Mouse (Mus musculus): ENCODE measurements at regions not wholly inside any gene's neighbourhood (a gene's known extent, or its start where the extent isn't known, plus 50 kb on each side); places are given as distances from the start of the nearest gene placed in this dataset.

DNA sequence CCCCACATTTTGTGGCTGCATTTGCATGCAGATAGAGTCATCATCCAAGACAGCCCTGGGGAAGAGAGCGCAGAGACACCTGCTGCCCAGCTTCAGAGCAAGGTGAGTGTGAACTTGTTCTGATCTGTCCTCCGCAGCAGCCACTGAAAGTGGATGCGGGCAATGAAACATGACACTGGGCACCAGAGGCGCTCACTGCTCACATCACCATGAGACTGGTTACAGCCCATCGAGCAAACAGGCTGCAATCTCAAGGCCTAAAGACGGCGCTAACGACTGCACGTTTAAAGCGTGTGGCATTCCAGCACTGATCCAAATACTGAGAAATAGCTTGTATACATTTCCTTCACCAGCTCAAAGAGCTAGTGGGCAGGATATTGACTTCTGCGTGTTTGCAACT, 65.8 kb downstream of the Barhl2 start:
- DNase-seq (ENCODE audit: extremely low spot score in 1 of 2, low spot score in 1 of 2): no peak

GRCm38 (mm10) chr5:106386621-106387020, 71.3 kb downstream of the Barhl2 start:
- no peak for DNase-seq (ENCODE audit: extremely low spot score in 1 of 2, low spot score in 1 of 2)

DNA sequence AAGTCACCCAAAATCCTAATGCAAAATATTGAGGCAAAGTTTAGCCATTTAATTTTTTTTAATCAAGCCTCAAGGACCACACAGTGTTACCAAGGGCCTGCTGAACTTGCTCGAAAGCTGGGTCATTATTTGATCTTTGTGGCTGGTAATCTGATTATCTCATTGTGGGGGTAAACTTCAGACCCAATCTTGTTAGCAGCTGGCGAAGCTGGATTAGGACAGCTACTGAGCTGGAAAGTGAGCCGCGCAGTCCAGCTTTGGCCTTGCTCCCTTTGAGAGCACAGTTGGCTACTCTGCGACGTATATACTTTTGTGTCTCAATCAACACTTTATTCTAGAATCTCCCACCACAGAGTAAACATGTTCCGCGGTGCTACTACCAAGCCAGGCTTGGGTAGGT, 72.1 kb downstream of the Barhl2 start:
- DNase-seq (ENCODE audit: extremely low spot score in 1 of 2, low spot score in 1 of 2): no peak

GRCm38 (mm10) chr5:106385219-106385618, 72.7 kb downstream of the Barhl2 start:
- no peak for DNase-seq (ENCODE audit: extremely low spot score in 1 of 2, low spot score in 1 of 2)

- no peak for DNase-seq (ENCODE audit: extremely low spot score in 1 of 2, low spot score in 1 of 2)
Observed at GRCm38 (mm10) chr5:106384138-106384770, 73.7 kb downstream of the Barhl2 start.

DNA sequence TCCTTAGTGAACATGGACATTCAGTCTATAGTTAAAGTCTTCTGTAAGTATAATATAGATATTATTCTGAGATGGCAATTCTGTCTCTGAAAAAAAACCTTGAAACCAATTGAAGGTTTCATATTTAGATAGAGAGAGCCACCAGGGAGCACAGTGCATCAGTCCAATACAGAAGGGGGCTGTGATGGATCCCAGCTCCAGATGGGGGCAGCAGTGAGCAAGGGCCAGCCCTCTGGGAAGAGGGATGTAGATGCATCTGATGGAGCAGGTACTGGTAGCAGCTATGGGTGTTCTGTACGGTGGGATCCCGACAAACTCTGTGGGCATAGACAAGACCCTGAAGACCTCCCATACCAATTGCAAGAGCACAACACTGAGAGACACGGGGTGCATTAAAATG, 76.0 kb downstream of the Barhl2 start:
- DNase-seq (ENCODE audit: extremely low spot score in 1 of 2, low spot score in 1 of 2): no peak

DNA sequence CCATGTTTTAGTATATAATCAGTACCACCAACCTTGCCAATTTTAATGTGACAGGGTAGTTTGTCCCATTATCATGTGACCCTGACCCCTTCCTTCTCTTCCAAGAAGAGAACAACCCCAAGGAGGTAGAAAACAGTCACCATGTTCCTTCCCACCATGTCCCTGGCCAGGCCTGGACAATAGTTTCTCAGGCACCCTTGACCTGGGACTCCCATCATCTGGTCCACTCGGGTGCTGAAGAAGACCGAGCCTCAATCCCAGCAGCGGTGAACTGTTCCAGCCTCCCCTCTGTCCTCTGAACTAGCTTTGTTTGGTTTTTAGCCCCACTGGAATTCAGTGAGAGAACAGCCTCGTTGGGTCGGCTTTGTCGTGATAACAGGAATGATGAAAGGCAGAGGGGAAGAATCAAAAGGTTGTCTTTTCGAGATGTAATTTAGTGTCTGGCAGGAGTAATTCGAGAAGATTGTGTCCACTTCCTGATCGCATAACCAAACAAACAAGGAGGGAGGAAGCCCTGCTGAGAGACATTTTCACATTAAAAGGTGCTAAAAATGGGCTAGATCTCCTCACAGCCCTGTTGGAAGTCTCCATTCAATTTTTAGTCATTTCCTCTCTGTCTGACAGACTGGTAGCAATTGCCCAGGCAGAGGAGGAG, 77.2 kb downstream of the Barhl2 start:
- DNase-seq (ENCODE audit: extremely low spot score in 1 of 2, low spot score in 1 of 2): no peak

DNA sequence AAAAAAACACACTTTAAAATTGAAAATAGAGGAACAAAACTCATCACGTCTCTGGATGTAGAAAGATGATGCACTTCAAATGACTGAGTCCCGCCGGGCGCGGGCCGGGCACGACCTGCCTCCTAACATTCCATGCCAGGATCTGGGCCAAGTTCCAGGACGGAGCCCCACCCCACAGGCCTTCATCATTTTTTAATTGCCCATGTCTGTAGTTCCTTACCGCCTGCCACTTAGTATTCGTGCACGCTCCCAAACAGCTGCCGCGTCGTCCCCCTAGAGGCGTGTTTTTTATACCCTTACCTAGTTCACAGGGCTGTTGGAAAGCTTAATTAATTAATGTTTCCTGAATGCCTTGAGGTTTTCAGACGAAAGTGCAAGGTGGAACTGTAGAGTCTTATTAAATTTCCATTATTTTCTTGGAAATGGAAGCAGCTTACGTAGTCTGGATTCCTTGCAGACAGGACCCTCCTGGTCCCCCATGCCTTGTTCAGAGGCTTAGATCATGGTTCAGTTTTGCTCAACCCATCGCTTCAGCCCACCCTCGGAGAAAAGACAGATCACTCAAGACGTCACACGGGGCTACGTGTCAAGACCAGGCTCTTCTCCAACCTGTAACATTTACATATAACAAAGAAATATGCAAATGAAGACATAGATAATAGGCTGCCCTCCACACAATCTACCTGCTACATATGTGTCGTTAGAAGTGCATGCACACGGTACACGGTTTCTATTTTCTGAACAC, 81.0 kb downstream of the Barhl2 start:
- DNase-seq (ENCODE audit: extremely low spot score in 1 of 2, low spot score in 1 of 2): no peak

DNA sequence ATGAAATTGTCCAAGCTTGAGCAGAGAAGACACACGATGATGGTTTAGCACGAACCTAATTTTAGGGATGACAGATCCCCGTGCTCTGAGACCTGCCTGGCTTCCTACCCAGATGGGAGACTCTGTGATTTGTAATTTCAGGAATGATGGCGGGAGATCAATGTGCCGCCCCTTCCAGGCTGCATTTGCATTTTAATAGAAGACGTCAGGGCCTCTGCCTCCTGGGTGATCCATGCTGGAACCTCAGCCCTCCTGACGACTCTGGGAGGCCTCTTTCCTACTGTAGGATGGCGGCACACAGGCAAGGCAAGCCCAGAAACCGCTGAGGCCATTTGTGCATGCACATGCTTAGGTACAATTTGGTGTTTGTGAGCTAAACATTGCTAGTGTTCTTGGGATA, 90.1 kb downstream of the Barhl2 start:
- DNase-seq (ENCODE audit: extremely low spot score in 1 of 2, low spot score in 1 of 2): no peak

DNA sequence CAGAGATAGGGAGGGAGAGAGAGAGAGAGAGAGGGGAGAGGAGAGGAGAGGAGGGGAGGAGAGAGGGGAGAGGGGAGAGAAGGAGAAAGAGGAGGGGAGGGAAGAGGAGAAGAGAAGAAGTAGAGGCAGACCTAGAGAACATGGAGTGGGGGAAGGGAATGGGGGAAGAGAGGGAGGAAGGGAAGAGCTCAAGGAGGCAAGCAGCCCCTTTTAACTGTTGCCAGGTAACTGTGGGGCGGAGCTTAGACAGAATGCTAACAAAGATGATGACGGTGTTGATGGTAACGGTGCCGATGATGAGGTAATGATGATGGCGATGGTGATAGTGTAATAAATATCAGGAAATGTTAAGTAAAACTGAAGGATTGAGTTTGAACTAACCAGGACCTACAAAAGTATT, 90.7 kb downstream of the Barhl2 start:
- no peak for DNase-seq (ENCODE audit: extremely low spot score in 1 of 2, low spot score in 1 of 2)

DNA sequence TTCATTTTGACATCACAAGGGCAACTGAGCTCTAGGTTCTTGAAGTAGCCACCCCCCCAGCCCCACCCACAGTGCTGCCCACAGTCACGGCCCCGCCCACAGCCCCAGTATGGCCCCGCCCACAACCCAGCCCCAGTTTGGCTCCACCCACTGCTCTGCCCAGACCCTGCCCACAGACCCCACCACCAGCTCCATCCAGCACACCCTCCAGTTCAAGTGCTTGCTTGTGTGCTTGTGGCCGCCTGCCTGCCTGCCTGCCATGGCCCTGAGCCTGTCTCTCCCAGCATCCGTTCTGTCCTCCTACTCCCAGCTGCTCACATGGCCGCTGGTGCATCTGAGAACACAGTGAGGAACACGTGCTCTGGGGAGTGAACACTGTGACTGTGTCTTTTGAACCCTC, 92.0 kb downstream of the Barhl2 start:
- no peak for DNase-seq (ENCODE audit: extremely low spot score in 1 of 2, low spot score in 1 of 2)

GRCm38 (mm10) chr5:106365094-106365493, 92.9 kb downstream of the Barhl2 start:
- DNase-seq (ENCODE audit: extremely low spot score in 1 of 2, low spot score in 1 of 2): peak in 1 of 2 experiments; percentile 32

- DNase-seq (ENCODE audit: extremely low spot score in 1 of 2, low spot score in 1 of 2): no peak
Observed at GRCm38 (mm10) chr5:106351348-106351747, 106.6 kb downstream of the Barhl2 start.

- no peak for DNase-seq (ENCODE audit: extremely low spot score in 1 of 2, low spot score in 1 of 2)
Observed at GRCm38 (mm10) chr5:106349851-106350515, 108.0 kb downstream of the Barhl2 start.

DNA sequence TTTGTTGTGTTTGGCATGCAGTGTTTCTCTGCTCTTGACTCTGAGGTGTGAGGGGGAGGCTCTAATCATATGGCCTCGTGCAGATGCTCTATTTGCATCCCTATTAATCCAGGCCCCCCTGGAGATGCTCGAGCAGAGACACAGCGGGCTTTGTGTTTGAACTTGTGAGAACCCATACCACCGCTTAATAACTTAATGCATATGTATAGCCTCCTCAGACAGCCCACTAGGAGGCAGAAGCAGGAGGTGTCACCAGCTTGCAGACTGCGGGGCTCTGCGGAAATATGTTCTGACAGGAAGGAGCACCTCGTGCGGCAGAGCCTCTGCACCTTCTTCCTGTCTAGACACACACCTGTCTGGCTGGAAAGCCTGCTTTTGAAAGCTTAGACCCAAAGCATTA, 113.7 kb downstream of the Barhl2 start:
- no peak for DNase-seq (ENCODE audit: extremely low spot score in 1 of 2, low spot score in 1 of 2)

DNA sequence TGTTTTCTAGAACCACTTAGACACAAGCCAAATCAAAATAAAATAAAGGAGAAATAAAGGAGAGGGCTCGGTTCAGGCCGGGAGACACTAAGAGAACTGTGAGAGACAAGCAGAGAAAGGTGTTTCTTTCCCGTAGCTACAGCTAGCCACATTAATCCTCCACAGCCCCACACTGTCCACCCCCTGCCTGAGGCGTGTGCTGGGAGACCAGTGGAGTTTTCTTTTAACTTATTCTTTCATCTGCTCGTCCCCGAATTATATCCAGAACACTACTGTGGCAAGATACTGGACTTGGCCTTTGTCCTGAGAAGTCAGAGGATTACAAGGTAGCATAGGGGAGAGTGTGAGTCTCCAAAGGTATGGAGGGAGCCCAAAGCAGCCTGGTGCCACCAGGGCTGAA, 114.4 kb downstream of the Barhl2 start:
- no peak for DNase-seq (ENCODE audit: extremely low spot score in 1 of 2, low spot score in 1 of 2)

DNA sequence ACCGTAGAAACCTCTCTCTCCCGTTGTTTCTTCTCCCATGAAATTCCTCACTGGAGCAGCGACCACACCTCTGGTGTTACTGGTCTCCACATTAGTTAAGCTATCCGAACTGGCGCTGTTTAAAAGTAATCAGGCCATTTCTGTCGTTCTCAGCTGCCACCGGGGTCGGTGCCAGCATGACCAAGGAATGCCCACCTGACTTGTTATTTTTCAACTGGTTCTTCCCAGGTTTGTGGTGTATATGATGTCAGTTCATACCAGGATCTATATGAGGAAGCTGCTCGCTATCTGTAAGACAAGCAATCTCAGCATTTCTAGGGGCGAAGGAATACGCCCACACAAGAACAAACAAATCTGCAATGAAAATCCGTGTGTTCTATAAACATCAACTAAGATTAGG, 116.6 kb downstream of the Barhl2 start:
- no peak for DNase-seq (ENCODE audit: extremely low spot score in 1 of 2, low spot score in 1 of 2)

GRCm38 (mm10) chr5:106335639-106336038, 122.3 kb downstream of the Barhl2 start:
- DNase-seq (ENCODE audit: extremely low spot score in 1 of 2, low spot score in 1 of 2): no peak

- no peak for DNase-seq (ENCODE audit: extremely low spot score in 1 of 2, low spot score in 1 of 2)
Observed at GRCm38 (mm10) chr5:106327592-106328150, 130.3 kb downstream of the Barhl2 start.

DNA sequence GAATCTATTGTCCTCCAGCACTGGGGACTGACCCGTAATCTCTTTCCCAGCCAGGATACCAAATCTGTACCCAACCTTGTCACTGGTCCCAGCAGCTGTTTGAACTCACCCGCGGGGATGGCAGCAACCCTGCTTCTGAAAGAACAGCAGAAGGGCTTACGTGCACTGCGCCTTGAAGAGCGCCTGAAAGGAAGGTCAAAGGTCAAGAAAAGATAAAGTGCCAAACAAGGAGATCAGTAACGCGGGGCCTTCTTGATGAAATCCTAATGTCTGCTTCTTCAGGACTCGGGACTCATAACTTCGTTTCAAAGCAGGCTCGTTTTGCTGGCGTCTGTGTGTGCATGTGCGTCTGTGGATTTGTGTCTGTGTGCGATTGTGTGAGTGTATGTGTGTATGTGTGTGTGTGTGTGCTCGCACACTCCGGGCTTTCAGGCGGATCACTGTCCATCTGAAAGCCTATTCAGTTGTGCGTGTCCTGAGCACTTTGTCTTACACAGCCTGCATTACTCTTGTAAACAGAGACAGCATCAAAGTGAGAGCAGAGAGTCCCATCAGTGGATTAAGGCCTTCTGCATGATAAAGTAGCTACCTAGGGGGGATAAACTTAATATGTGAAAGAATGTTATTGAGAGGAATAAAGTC, 135.3 kb downstream of the Barhl2 start:
- no peak for DNase-seq (ENCODE audit: extremely low spot score in 1 of 2, low spot score in 1 of 2)

DNA sequence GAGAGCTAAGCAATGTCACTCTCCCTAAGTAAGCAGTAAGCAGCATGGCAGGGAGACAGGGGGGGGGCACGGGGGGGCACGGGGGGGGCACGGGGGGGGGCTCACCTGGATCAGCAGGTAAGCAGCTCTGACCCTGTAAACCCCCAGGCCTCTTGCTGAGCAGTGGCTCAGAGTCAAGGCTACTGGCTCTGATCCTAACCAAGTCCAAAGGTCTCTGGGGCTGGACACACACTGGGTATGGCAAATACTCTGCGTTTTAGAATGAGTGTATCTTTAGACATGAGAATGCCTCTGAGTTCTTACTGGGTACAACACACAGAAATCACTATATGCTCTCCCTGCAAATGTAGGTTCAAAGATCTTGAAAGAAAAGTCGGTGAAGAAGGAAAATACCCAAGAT, 136.5 kb downstream of the Barhl2 start:
- DNase-seq (ENCODE audit: extremely low spot score in 1 of 2, low spot score in 1 of 2): no peak
